Mouse (Mus musculus): ENCODE results near the gene Tmx4.
"Not testable (repeated sequence)": the region's sequence is repeated elsewhere in the genome, so short reads cannot be mapped to it uniquely, and the experiment has no call there.

The Tmx4 gene

DNA sequence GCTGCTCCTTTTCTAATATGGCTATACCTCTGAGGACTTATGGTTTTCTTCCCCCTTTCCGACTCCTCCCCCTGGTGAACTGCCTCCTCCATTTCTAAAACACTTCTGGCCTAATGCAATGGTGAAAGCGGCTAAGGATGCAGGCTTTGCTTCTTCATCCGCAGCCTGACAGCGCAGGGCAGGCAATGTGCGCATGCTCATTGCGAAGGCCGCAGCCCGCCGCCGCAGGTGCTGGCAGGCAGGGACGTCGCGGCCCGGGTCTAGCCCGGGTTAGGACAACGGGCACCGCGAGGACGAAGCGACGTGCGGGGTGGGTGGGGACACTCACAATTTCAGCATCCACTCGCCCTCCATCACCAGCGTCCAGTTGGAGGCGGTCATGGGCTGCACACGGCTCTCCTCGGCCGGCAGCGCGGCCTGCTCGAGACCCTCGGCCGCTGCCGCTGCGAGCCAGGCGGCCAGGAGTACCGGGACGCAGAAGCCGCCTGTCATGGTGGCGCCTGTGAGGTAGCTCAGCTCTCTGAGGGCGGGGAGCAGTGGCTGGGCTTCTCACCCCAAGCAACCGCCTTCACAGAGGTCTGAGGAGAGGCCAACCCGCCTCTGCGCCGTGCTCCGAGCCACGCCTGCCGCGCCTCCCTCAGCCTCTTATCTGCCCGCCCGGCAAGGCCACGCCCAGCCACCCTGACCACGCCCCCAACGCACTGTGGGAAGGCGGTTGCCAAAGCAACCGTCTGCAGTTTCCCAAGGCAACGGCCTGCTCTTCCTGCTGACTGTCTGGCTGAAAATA lies at the start of gene Tmx4:
Gene Tmx4, minus strand, starts transcription at position 632 of the 787 bp plus-strand sequence.
- in situ Hi-C loops (cut with MboI, MseI) = no loop called here

DNA sequence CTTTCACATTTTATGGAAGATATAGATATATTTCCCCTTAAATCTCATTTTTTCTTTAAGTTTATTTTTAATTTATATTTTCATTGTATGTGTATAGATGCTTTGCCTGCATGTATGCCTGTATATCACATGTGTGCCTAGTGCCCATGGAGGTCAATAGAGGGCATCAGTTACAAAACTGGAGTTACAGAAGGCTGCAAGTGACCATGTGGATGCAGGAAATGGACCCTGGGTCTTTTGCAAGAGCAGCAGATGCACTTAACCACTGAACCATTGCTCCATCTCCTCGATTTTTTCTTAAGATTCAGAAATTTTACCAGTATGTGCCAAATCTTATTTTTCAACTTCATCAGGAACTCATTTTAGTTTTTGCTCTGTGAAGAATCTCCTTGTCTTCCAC lies 48.2 kb upstream of the Tmx4 start:
- in situ Hi-C loops (cut with MboI, MseI) = no loop called here

GRCm38 (mm10) chr2:134691055-134691454 lies 47.1 kb upstream of the Tmx4 start:
- in situ Hi-C loops (cut with MboI, MseI) = no loop called here

DNA sequence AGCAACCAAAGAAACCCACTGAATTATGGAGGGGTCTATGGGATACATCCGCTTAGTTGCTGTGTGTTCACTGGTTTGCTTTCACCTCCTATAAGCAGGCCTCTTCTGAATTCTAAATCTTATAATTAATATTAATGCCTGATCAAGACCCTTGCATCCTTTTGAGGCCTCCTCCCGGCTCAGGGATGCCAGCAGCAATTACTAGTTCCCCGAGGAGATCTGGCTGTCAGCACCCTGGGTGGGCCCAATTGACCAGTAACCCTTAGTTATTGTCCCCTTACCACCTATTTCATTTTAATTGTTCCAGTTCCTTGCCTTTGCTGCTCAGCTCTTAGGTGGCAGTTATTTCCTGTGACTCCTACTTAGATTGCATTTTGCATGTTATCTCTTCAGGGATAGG lies 38.4 kb upstream of the Tmx4 start:
- in situ Hi-C loops (cut with MboI, MseI) = loop anchor here (5.0 kb wide), 2 partner anchors 130 to 640 kb away; partner anchors contain the start of gene Hao1

GRCm38 (mm10) chr2:134681271-134681961 lies 37.5 kb upstream of the Tmx4 start:
- in situ Hi-C loops (cut with MboI, MseI) = loop anchor here (5.0 kb wide), 2 partner anchors 129 to 641 kb away; partner anchors contain the start of gene Hao1

DNA sequence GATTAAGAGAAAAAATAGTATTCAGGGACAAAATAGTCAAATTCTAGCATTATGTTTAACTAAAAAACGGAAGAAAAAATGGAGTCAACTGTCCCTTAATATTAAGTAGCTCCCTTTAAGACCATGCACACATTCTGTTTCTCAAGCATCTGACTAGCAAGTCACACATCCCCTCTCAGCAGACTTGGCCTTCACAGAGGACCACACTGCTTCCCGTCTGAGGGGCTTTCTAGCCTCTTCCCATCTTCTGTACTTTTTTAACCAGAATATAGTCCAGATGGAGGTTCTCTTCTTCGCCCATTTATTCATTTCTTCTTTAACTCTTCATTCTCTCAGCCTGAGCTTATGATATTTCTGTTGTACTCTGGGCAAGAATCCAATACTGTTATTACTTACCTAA lies 35.6 kb upstream of the Tmx4 start:
- in situ Hi-C loops (cut with MboI, MseI) = no loop called here

DNA sequence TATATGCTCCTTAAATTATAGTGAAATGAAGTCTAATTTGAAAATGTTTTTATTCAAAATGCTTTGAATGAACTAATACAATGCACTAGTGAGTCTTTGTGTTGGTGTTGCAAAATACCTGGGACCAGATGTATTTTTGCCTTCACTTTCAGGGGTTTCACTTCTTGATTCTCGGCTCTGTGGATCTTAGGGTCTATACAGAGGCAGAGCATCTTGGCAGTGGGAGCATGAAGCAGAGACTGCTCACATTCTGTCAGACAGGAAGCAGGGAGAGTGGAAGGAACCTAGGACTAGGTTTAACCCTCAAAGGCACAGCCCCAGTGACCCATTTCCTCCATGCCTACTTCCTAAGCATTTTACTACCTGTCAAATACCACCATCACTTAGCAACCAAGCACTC lies 31.5 kb upstream of the Tmx4 start:
- in situ Hi-C loops (cut with MboI, MseI) = no loop called here

DNA sequence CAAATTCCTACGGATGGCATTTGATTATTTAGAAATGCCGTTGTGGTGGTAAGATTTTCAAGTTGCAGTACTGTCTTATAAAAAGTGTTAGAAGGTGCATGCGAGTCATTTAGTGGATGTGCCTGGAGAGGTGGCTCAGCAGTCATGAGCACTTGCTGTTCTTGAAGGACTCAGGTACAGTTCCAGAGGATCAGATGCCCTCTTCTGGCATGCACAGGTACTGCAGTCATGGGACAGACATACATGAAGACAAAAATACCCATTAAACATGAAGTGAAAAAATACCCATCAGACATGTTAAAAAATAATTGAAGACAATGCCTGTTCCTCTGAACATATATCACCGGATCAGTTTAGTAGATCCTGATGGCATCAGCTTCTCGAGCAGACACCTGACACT lies 29.7 kb upstream of the Tmx4 start:
- in situ Hi-C loops (cut with MboI, MseI) = no loop called here

- in situ Hi-C loops (cut with MboI, MseI) = no loop called here
Observed at GRCm38 (mm10) chr2:134656477-134656876, 12.5 kb upstream of the Tmx4 start.

- in situ Hi-C loops (cut with MboI, MseI) = no loop called here
Observed at GRCm38 (mm10) chr2:134654668-134655067, 10.7 kb upstream of the Tmx4 start.

- in situ Hi-C loops (cut with MboI, MseI) = no loop called here
Observed at GRCm38 (mm10) chr2:134652759-134653158, 8.8 kb upstream of the Tmx4 start.

DNA sequence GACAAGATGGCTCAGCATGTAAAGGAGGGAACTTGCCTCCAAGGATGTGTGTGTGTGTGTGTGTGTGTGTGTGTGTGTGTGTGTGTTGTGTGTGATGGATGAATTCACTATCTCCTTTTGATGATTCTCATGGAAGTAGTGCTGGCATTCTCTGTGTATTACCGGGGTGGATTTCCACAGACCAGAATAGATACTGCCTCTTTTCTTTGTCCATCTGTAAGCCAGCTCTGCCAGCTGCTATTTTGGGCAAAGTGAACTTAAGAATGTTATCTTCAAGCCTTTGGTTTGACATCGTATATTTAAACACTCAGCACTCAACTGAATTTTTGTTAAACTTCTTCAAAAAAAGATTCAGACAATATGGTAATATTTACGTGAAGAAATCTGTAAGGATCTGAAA lies 5.1 kb upstream of the Tmx4 start:
- in situ Hi-C loops (cut with MboI, MseI) = no loop called here

- in situ Hi-C loops (cut with MboI, MseI) = no loop called here
Observed at GRCm38 (mm10) chr2:134645752-134646151, 1.8 kb upstream of the Tmx4 start.

DNA sequence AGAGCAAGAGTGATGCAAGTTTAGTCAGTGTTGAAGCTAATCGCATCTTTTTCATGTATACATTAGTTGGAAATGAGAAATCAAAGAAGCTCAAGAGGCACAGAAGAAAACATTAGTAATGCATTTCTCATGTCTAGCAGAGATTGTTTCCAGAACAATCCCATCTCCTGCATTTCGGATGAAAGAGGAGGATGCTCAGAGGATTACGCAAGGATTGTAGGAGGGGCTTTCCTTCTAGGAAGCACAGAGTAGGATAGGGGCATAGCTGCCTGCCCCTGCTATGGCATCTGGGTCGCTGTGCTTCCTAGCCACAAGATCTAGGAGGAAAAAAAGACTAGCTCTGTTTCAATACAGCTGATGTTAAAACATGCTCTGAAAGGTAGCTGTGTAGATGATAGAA lies 1.2 kb upstream of the Tmx4 start:
- in situ Hi-C loops (cut with MboI, MseI) = no loop called here

DNA sequence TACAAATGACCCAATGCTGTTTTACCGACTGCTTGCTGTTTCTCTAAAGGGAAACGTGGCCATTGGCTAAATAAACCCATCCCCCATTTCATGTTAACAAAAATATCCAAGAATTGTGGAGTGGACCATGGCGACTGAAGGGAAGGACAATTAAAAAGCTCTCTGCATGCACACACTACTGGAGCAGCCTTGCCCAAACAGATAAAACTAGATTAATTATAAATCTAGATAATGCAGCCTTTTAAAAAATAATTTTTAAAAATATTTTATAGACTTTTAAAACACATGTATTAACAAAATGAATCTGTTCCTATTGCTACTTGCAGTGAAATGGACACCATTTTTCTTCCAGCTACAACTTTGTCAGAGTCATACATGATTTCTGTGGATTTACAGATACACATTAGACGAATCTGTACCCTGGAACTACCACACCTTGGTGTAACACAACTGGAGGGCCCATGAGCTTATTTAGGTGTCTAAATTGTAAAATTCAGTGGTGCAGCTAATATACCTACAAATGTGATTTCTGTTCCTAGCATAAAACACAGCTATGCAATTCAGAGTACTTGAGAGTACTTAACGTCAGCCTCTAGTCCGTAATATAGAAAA lies 462 bp upstream of the Tmx4 start:
- in situ Hi-C loops (cut with MboI, MseI) = no loop called here

GRCm38 (mm10) chr2:134642377-134642776 lies 1.6 kb downstream of the Tmx4 start:
- in situ Hi-C loops (cut with MboI, MseI) = no loop called here

- in situ Hi-C loops (cut with MboI, MseI) = no loop called here
Observed at GRCm38 (mm10) chr2:134641372-134641771, 2.6 kb downstream of the Tmx4 start.

DNA sequence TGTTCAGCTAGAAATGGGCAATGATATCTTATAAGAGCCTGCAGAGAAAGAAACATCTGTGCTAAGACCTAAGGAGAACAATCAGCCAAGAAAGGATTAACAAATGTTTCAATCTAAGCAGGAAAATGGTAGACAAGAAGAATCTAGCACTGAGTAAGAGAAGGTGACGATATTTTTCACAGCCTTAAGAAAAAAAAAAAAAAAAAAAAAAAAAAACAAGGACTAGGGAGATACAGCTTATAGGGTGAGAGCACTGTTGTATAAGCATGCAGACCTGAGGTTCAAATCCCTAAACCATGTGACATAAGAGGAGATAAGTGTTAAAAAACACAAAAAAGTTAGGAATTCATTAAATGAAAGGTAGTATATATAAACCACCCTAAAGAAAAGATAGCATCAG lies 3.5 kb downstream of the Tmx4 start:
- in situ Hi-C loops (cut with MboI, MseI) = no loop called here

- in situ Hi-C loops (cut with MboI, MseI) = not testable (repeated sequence)
Observed at GRCm38 (mm10) chr2:134628541-134628940, 15.4 kb downstream of the Tmx4 start.

GRCm38 (mm10) chr2:134604935-134605334 lies 39.0 kb downstream of the Tmx4 start:
- in situ Hi-C loops (cut with MboI, MseI) = no loop called here

DNA sequence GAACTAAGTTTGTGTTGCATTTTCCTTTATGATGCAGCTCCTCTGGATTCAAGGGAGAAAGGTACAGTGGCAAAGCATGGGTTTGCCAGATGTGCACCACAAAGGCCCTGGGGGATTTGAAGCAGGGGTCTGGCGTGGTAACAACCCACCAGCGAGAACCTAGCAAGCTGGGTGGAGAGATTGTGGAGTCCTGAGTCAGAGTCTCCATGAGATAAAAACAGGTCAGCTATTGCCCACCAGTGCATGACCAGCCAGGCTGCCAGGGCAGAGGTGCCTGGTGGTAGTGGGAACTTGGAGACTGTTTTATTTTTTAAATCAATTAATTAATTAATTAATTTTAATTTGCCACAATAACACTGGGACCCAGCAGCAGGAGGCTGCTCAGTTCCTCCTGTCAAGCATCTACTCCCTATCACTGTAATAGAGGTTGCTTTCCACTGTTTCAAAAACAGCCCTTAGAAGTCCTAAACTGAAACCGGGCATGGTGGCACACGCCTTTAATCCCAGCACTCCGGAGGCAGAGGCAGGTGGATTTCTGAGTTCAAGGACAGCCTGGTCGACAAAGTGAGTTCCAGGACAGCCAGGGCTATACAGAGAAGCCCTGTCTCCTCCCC lies 52.8 kb downstream of the Tmx4 start:
- in situ Hi-C loops (cut with MboI, MseI) = no loop called here

DNA sequence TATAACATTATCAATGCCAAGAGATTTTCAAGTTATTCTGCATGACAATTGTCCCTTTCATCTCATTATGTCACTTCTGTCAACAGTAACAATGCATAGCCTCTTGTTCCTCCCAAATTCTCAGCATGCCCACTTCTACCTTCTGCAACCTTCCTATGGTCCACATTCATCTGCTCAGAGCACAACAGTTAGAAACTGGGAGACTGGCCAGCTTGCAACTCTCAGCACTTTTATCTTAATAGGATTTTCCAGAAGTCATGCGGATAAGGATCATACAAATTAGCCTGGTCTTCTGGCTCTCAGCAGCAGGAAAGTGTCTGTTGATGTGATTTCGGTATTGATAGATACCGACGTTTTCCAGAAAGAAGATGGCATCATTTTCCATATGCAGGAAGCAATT lies 58.7 kb downstream of the Tmx4 start:
- in situ Hi-C loops (cut with MboI, MseI) = no loop called here

Measured in T-helper 1 cell (primary cell).